ENCODE assay signal across 16 mouse cellular contexts in the genomic region with DNA sequence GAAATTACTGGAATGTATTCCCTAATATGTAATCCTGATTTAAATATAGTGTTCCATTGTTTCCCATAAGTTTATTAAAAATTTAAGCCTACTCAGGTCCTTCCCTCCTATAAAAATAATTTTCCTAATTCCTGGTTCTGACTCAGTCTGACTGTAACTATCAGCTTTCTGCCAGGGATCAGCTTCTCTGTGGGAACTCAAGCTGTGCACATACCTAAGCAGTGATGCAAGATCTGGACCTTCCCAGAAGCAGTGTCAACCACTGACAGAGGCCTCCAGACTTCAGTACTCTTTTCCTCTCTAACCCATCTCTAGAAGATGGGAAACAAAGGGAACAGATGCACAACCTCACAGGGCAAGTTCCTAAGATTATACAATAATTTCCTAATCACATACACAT.
DNase-seq lines count a peak whose midpoint lies in the region; ATAC-seq and TF ChIP-seq lines count a peak whose summit lies in the region.
"Had no signal": no experiment of that assay in that cellular context is flagged by ENCODE, and none has a peak within 500 bp of the region (broad histone marks: within the 10 kb centered on the region; RNA-seq: fewer than 3 reads in every experiment).

No protein-coding gene starts in this region.

- TF ChIP-seq POLR2A in cerebellum, adult 2 months (IDR thresholded peaks at IDR 0.05; ENCODE audit: borderline replicate concordance, insufficient read depth, low read length), result no peak

- no peaks in the 10 kb centered on the region for H3K27me3 ChIP-seq in cerebellum, adult 2 months (ENCODE audit: control insufficient read depth, insufficient read depth, low read length)
- H3K27me3 ChIP-seq in hindbrain, postnatal 0 days (ENCODE audit: insufficient read depth, low read length), result no peaks in the 10 kb centered on the region
- H3K27me3 ChIP-seq: embryonic facial prominence, embryonic 13.5 days; forebrain, embryonic 12.5 days had no signal

- no peak overlapping the region for H3K27ac ChIP-seq in cerebellum, adult 2 months (ENCODE audit: insufficient read depth, low read length)
- no peak overlapping the region for H3K27ac ChIP-seq in hindbrain, postnatal 0 days
- H3K27ac ChIP-seq: embryonic facial prominence, embryonic 13.5 days; forebrain, embryonic 12.5 days; liver, embryonic 14.5 days; midbrain, embryonic 10.5 days had no signal

- DNase-seq in adrenal gland, adult 2 months, result peak; percentile 17
- DNase-seq in adrenal gland, adult 8-10 months, result no peak
- DNase-seq in lung, postnatal 10 days, result peak; percentile 8
- no peak for DNase-seq in lung, adult 18-20 months
- DNase-seq in cerebellum, adult 2 months, result peak; percentile 15 to 48
- peak; percentile 8 for DNase-seq in lung, postnatal 25 days (ENCODE audit: low spot score)
- no peak for DNase-seq in hindbrain, postnatal 0 days (ENCODE audit: low spot score)
- DNase-seq: gastrocnemius, postnatal 10 days; kidney, postnatal 10 days; left cerebral cortex, postnatal 4 days; thymus, adult 18-20 months had no signal

- no peak overlapping the region for H3K9ac ChIP-seq in hindbrain, postnatal 0 days (replicated peaks; ENCODE audit: low read length)
- H3K9ac ChIP-seq: embryonic facial prominence, embryonic 13.5 days; forebrain, embryonic 12.5 days; liver, embryonic 14.5 days had no signal

- no peak overlapping the region for H3K4me2 ChIP-seq in hindbrain, postnatal 0 days (ENCODE audit: low read depth, low read length)
- H3K4me2 ChIP-seq: embryonic facial prominence, embryonic 13.5 days; forebrain, embryonic 12.5 days had no signal

- H3K36me3 ChIP-seq in hindbrain, postnatal 0 days (ENCODE audit: insufficient read depth, low read length), result no peaks in the 10 kb centered on the region
- H3K36me3 ChIP-seq: embryonic facial prominence, embryonic 13.5 days; forebrain, embryonic 12.5 days; midbrain, embryonic 10.5 days had no signal

- ATAC-seq in megakaryocyte, adult 5-6 weeks (ENCODE audit: poor library complexity, severe bottlenecking), result no peak
- no peak for ATAC-seq in hindbrain, postnatal 0 days

- H3K4me1 ChIP-seq in cerebellum, adult 2 months (ENCODE audit: control insufficient read depth, insufficient read depth, low read length), result no peaks in the 10 kb centered on the region
- no peaks in the 10 kb centered on the region for H3K4me1 ChIP-seq in hindbrain, postnatal 0 days (ENCODE audit: insufficient read depth, low read length)
- H3K4me1 ChIP-seq: embryonic facial prominence, embryonic 13.5 days; forebrain, embryonic 12.5 days; midbrain, embryonic 10.5 days had no signal

- no peak for TF ChIP-seq CTCF in cerebellum, adult 2 months (IDR thresholded peaks at IDR 0.05; ENCODE audit: borderline replicate concordance, insufficient read depth, low read depth, low read length)
- TF ChIP-seq CTCF in hindbrain, postnatal 0 days (IDR thresholded peaks at IDR 0.05; ENCODE audit: low read depth), result no peak

- no peak overlapping the region for H3K4me3 ChIP-seq in cerebellum, adult 2 months (replicated peaks; ENCODE audit: insufficient read depth, low read depth, low read length)
- no peak overlapping the region for H3K4me3 ChIP-seq in hindbrain, postnatal 0 days (ENCODE audit: low read length)
- H3K4me3 ChIP-seq: embryonic facial prominence, embryonic 13.5 days; forebrain, embryonic 12.5 days; midbrain, embryonic 10.5 days had no signal

- no peaks in the 10 kb centered on the region for H3K9me3 ChIP-seq in hindbrain, postnatal 0 days (ENCODE audit: low read length)
- H3K9me3 ChIP-seq: embryonic facial prominence, embryonic 13.5 days; forebrain, embryonic 12.5 days; midbrain, embryonic 10.5 days had no signal

Comparison
In these comparisons a context has a peak if more than half of its experiments do, and no peak if none do; other contexts are left out.
1. DNase-seq: peak in adrenal gland, adult 2 months (single experiment), lung, postnatal 10 days (single experiment), cerebellum, adult 2 months (2 of 2) and lung, postnatal 25 days (single experiment); none in adrenal gland, adult 8-10 months (single experiment), lung, adult 18-20 months (0 of 2) and hindbrain, postnatal 0 days (single experiment).